ENCODE assay signal across 20 mouse cellular contexts in genomic region chr2:35385441-35385871, GRCm38 (mm10). TPM values are rescaled to one million over a fixed set of nuclear protein-coding genes. Genes with fewer than 3 reads are reported as not detected.
DNase-seq lines count a peak whose midpoint lies in the region; ATAC-seq and TF ChIP-seq lines count a peak whose summit lies in the region.
"Had no signal": no experiment of that assay in that cellular context is flagged by ENCODE, and none has a peak within 500 bp of the region (broad histone marks: within the 10 kb centered on the region; RNA-seq: fewer than 3 reads in every experiment).

No protein-coding gene starts in this region.

- H3K27ac ChIP-seq in heart, adult 2 months, result peak overlapping the region; percentile 81
- H3K27ac ChIP-seq in heart, embryonic 11.5 days (ENCODE audit: low read depth, low read length), result no peak overlapping the region
- H3K27ac ChIP-seq: embryonic facial prominence, embryonic 10.5 days; hindbrain, embryonic 15.5 days; macrophage; midbrain, embryonic 13.5 days; stomach, postnatal 0 days had no signal

- no peaks in the 10 kb centered on the region for H3K79me2 ChIP-seq in heart, adult 2 months (replicated peaks; ENCODE audit: control insufficient read depth, insufficient read depth, low read length)

- WGBS in heart, adult 2 months, result 42% methylated on average over 9 of the region's 9 CpGs
- WGBS in heart, embryonic 11.5 days (ENCODE audit: insufficient replicate concordance), result 75% methylated on average over 9 of the region's 9 CpGs

- H3K9me3 ChIP-seq in heart, embryonic 11.5 days (replicated peaks; ENCODE audit: control insufficient read depth, low read length), result no peaks in the 10 kb centered on the region
- H3K9me3 ChIP-seq: embryonic facial prominence, embryonic 10.5 days; hindbrain, embryonic 15.5 days had no signal

- ATAC-seq in heart, embryonic 11.5 days (replicated peaks; ENCODE audit: insufficient number of reproducible peaks, low FRiP score, low TSS enrichment), result no peak
- ATAC-seq: activated CD4-positive, CD25-positive, alpha-beta regulatory T cell, adult 4 months; midbrain, embryonic 13.5 days had no signal

- no peak overlapping the region for H3K9ac ChIP-seq in heart, adult 2 months (ENCODE audit: low read depth, low read length)
- no peak overlapping the region for H3K9ac ChIP-seq in heart, embryonic 11.5 days (ENCODE audit: low read depth, low read length)
- H3K9ac ChIP-seq: hindbrain, embryonic 15.5 days; midbrain, embryonic 13.5 days had no signal

- TF ChIP-seq POLR2A in heart, adult 2 months (IDR thresholded peaks at IDR 0.05; ENCODE audit: insufficient read depth, low read depth, low read length), result no peak

- DNase-seq in adrenal gland, postnatal 10 days, result peak; percentile 46
- DNase-seq in adrenal gland, postnatal 4 days (ENCODE audit: low spot score in 2 of 2), result no peak
- peak; percentile 40 to 71 for DNase-seq in heart, adult 2 months
- DNase-seq in gastrocnemius, postnatal 14 days, result peak; percentile 42
- DNase-seq in heart, postnatal 4 days, result peak; percentile 27
- DNase-seq in kidney, adult 11 months, result no peak
- no peak for DNase-seq in lung, postnatal 14 days
- DNase-seq: kidney, adult 9 months; thymus, postnatal 4 days had no signal

- 0 out of 2 replicates have a peak, but pooled peaks have one; percentile 29 for TF ChIP-seq EP300 in heart, adult 2 months (IDR thresholded peaks at IDR 0.05; ENCODE audit: insufficient read depth, low read depth, low read length)

- no peak overlapping the region for H3K4me3 ChIP-seq in heart, adult 2 months
- no peak overlapping the region for H3K4me3 ChIP-seq in heart, embryonic 11.5 days (ENCODE audit: low read depth, low read length)
- H3K4me3 ChIP-seq: embryonic facial prominence, embryonic 10.5 days; hindbrain, embryonic 15.5 days; midbrain, embryonic 13.5 days had no signal

- H3K36me3 ChIP-seq in heart, adult 2 months (ENCODE audit: control insufficient read depth, insufficient read depth, low read length), result no peaks in the 10 kb centered on the region
- no peaks in the 10 kb centered on the region for H3K36me3 ChIP-seq in heart, embryonic 11.5 days (ENCODE audit: control insufficient read depth, insufficient read depth, low read length)
- H3K36me3 ChIP-seq: embryonic facial prominence, embryonic 10.5 days; hindbrain, embryonic 15.5 days; midbrain, embryonic 13.5 days had no signal

- no peak for TF ChIP-seq CTCF in heart, adult 2 months (IDR thresholded peaks at IDR 0.05)

- H3K27me3 ChIP-seq in heart, adult 2 months (ENCODE audit: control insufficient read depth, insufficient read depth, low read length), result no peaks in the 10 kb centered on the region
- H3K27me3 ChIP-seq in heart, embryonic 11.5 days (ENCODE audit: control insufficient read depth, insufficient read depth, low read length), result no peaks in the 10 kb centered on the region
- H3K27me3 ChIP-seq: CH12.LX; hindbrain, embryonic 15.5 days; midbrain, embryonic 13.5 days had no signal

- intact Hi-C loops in heart, adult 2 months (cut with DNase I), result no loop called here
- intact Hi-C loops in gastrocnemius, postnatal 14 days (cut with DNase I; ENCODE audit: low total_unique reads), result no loop called here

- H3K4me1 ChIP-seq in heart, adult 2 months (ENCODE audit: control insufficient read depth, insufficient read depth, low read length), result no peaks in the 10 kb centered on the region
- H3K4me1 ChIP-seq in heart, embryonic 11.5 days (ENCODE audit: control insufficient read depth, insufficient read depth, low read length), result peaks cover 2% of the 10 kb centered on the region; the same call in 1 of the 2 replicates
- H3K4me1 ChIP-seq: embryonic facial prominence, embryonic 10.5 days; hindbrain, embryonic 15.5 days; midbrain, embryonic 13.5 days had no signal

- H3K4me2 ChIP-seq in heart, embryonic 11.5 days, result no peak overlapping the region
- H3K4me2 ChIP-seq: hindbrain, embryonic 15.5 days; midbrain, embryonic 13.5 days had no signal

RNA-seq across cellular contexts. Expression of gene 4930402F06Rik, which starts 11.5 kb away (rescaled TPM):
- total RNA-seq in adrenal gland, postnatal 10 days (2021), result not detected
- not detected for total RNA-seq in adrenal gland, postnatal 4 days (2021)
- total RNA-seq in heart, adult 2 months (2021), result not detected
- not detected in 2 replicates for polyA plus RNA-seq in heart, adult 2 months (2012; rRNA removed)
- polyA plus RNA-seq in heart, embryonic 11.5 days (2014; fragmentation: Nextera tagmentation; extraction: Ambion mirVana), result not detected in 2 replicates
- not detected for total RNA-seq in gastrocnemius, postnatal 14 days (2021)
- total RNA-seq in heart, postnatal 4 days (2021), result not detected
- total RNA-seq: CH12.LX had no signal
- polyA plus RNA-seq: activated CD4-positive, CD25-positive, alpha-beta regulatory T cell, adult 4 months; embryonic facial prominence, embryonic 10.5 days; hindbrain, embryonic 15.5 days; large intestine, adult 2 months; limb, embryonic 11.5 days; liver, embryonic 16.5 days; macrophage; midbrain, embryonic 13.5 days; stomach, postnatal 0 days had no signal

RNA-seq across cellular contexts. Expression of gene 4930568D16Rik, which starts 17.9 kb away (rescaled TPM):
- total RNA-seq in adrenal gland, postnatal 10 days (2021), result not detected
- total RNA-seq in adrenal gland, postnatal 4 days (2021), result not detected
- total RNA-seq in heart, adult 2 months (2021), result not detected
- polyA plus RNA-seq in heart, adult 2 months (2012; rRNA removed), result not detected in 2 replicates
- not detected in 2 replicates for polyA plus RNA-seq in heart, embryonic 11.5 days (2014; fragmentation: Nextera tagmentation; extraction: Ambion mirVana)
- total RNA-seq in gastrocnemius, postnatal 14 days (2021), result not detected
- not detected for total RNA-seq in heart, postnatal 4 days (2021)
- total RNA-seq: CH12.LX had no signal
- polyA plus RNA-seq: activated CD4-positive, CD25-positive, alpha-beta regulatory T cell, adult 4 months; embryonic facial prominence, embryonic 10.5 days; hindbrain, embryonic 15.5 days; large intestine, adult 2 months; limb, embryonic 11.5 days; liver, embryonic 16.5 days; macrophage; midbrain, embryonic 13.5 days; stomach, postnatal 0 days had no signal

RNA-seq across cellular contexts. Expression of gene Stom, which starts 48.7 kb away (rescaled TPM):
- total RNA-seq in adrenal gland, postnatal 10 days (2021), result 10 to 100 TPM; 69.7 to 83.4 TPM
- total RNA-seq in adrenal gland, postnatal 4 days (2021), result 10 to 100 TPM; 42.7 to 43.5 TPM
- total RNA-seq in heart, adult 2 months (2021), result 10 to 100 TPM; 82.4 to 87.5 TPM
- polyA plus RNA-seq in heart, adult 2 months (2012; rRNA removed), result 75.6 and 147 TPM in 2 replicates
- 39.6 and 46.1 TPM in 2 replicates for polyA plus RNA-seq in heart, embryonic 11.5 days (2014; fragmentation: Nextera tagmentation; extraction: Ambion mirVana)
- total RNA-seq in gastrocnemius, postnatal 14 days (2021), result 10 to 100 TPM; 20.1 to 22.2 TPM
- total RNA-seq in heart, postnatal 4 days (2021), result 10 to 100 TPM; 48.1 to 52.2 TPM

Comparison
In these comparisons a context has a peak if more than half of its experiments do, and no peak if none do; other contexts are left out.
1. DNase-seq: peak in adrenal gland, postnatal 10 days (single experiment), heart, adult 2 months (2 of 2), gastrocnemius, postnatal 14 days (single experiment) and heart, postnatal 4 days (single experiment); none in adrenal gland, postnatal 4 days (0 of 2), kidney, adult 11 months (single experiment) and lung, postnatal 14 days (single experiment).